Mouse (Mus musculus): ENCODE measurements around the gene Dlgap4. TPM values are rescaled to one million over a fixed set of nuclear protein-coding genes. Genes with fewer than 3 reads are reported as not detected.
"Not testable (repeated sequence)": the region's sequence is repeated elsewhere in the genome, so short reads cannot be mapped to it uniquely, and the experiment has no call there.

Gene Dlgap4
- polyA plus RNA-seq, 1 experiment = 337 TPM

DNA sequence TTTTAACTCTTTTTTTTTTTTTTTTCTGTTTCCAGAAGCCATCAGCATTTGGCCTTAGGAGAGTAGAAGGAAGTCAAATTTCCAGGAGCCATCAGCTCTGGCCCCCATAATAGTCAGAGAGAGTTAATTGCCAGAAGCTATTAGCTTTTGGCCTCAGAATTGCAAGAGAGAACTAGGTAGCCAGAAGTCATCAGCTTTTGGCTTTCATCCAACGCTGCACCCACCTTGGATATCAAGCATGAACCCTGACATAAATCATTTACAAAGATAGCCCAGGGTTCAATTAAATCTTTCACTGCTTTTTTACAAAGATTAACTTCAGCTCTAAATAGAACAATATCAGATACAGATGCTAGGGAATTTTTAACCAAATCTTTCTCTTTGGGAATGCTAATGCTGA is 185.0 kb downstream of the Dlgap4 start:
- no peaks in the 10 kb centered on the region for H3K36me3 ChIP-seq (replicated peaks; ENCODE audit: low read length)
- peaks cover 27% of the 10 kb centered on the region for H3K9me3 ChIP-seq
- H3K4me1 ChIP-seq = peaks cover 26% of the 10 kb centered on the region
- no peak overlapping the region for H3K4me3 ChIP-seq (replicated peaks)
- TF ChIP-seq FLI1 (IDR thresholded peaks at IDR 0.05; ENCODE audit: low read length) (no peak), GATA1 (IDR thresholded peaks at IDR 0.05; ENCODE audit: borderline replicate concordance, low read length) (no peak)
- peaks cover 15% of the 10 kb centered on the region for H3K27me3 ChIP-seq (replicated peaks)

DNA sequence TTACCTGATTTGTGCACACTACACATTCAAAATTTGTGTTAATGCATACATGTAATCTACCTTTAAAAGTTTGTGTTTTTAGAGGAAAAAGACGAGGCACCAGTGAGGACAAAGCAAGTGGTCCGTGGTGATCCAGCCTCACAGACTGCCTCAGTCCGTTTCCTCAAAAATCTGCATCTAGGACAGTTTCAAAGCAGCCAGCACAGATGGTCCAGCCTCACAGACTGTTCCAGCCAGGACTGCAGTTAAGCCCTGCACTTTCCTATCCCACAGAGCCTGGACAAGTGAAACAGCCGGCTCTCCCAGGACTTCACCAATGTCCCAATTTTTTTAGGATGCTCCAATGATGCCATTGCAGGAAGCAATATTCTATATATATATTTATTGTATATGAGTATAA is 187.5 kb downstream of the Dlgap4 start:
- TF ChIP-seq FLI1 (IDR thresholded peaks at IDR 0.05; ENCODE audit: low read length) (no peak), GATA1 (IDR thresholded peaks at IDR 0.05; ENCODE audit: borderline replicate concordance, low read length) (no peak)
- Histone ChIP-seq H3K36me3 (replicated peaks; ENCODE audit: low read length) (no peaks in the 10 kb centered on the region), H3K4me3 (replicated peaks) (no peak overlapping the region), H3K4me1 (peaks cover 48% of the 10 kb centered on the region), H3K9me3 (peaks cover 12% of the 10 kb centered on the region), H3K27me3 (replicated peaks) (peaks cover 28% of the 10 kb centered on the region)

DNA sequence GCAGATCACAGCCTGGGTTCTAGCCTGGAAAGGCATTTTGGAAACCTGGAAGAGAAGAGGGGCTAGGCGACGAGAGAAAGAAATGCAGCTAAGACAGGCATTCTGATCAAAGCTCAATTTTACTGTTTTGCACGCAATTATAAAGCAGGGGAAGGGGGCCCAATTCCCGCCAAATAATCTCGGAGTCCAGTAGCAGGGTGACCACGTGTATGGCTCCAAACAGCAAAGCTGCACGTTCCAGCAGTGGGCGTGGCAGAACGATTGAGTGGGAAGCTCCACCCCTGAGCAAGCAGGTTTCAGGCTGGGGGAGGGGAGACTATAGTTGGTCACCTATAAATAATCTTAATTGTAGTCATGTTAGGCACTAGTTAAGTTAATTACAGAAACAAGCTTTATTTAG is 188.6 kb downstream of the Dlgap4 start:
- not testable (repeated sequence) for H3K4me3 ChIP-seq (replicated peaks); H3K36me3 ChIP-seq (replicated peaks; ENCODE audit: low read length)
- H3K4me1 ChIP-seq = peaks cover 48% of the 10 kb centered on the region
- peaks cover 12% of the 10 kb centered on the region for H3K9me3 ChIP-seq
- peaks cover 36% of the 10 kb centered on the region for H3K27me3 ChIP-seq (replicated peaks)

DNA sequence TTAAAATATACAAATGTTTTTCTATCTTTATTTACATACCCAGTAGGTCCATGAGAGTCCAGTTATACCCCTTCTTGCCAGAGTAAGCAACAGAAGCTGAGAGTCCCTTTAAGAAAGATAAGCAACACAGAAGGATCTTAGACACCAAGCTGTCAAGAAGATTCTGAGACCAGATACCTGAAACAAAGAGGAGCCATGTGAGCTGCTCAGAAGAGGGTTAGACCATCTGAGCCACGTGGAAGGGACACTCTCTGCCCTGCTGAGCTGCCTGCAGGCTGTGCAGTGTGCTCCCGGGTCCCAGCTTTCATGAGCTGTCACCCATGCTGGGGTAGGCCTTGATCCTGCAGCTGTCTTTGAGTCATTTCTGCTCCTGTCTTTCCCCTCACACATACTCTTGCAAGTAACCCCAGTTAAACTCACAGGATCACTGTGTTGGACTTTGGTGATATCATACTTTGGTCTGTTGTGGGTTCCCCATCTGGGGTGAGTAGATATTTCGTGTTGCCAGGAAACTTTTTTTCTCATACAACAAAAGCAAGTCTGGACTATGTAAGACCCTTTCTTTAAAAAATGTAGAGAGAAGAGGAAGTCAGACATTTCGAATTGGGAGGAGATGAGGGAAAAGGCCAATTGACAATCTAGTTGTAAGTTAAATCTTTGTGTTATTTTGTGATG is 190.3 kb downstream of the Dlgap4 start:
- Histone ChIP-seq H3K4me1 (peaks cover 56% of the 10 kb centered on the region), H3K9me3 (peaks cover 4% of the 10 kb centered on the region; the same call in 1 of the 2 replicates), H3K36me3 (replicated peaks; ENCODE audit: low read length) (no peaks in the 10 kb centered on the region), H3K27me3 (replicated peaks) (peaks cover 45% of the 10 kb centered on the region), H3K4me3 (replicated peaks) (peak overlapping the region; percentile 64)
- TF ChIP-seq FLI1 (IDR thresholded peaks at IDR 0.05; ENCODE audit: low read length) (no peak), GATA1 (IDR thresholded peaks at IDR 0.05; ENCODE audit: borderline replicate concordance, low read length) (no peak)

DNA sequence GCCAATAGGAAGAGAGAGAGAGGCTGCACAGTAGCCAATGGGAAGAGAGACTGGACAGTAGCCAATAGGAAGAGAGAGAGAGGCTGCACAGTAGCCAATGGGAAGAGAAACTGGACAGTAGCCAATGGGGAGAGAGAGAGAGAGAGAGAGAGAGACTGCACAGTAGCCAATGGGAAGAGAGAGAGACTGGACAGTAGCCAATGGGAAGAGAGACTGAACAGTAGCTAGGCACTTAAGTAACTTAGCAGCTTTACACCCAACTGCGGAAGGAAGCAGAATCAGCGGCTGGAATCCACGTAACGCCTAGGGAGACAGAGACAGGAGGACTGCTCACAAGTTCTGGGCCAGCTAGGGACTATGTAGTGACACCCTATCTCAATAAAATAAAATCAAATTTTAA is 191.1 kb downstream of the Dlgap4 start:
- Histone ChIP-seq H3K4me1 (peaks cover 57% of the 10 kb centered on the region), H3K4me3 (replicated peaks) (no peak overlapping the region), H3K27me3 (replicated peaks) (peaks cover 43% of the 10 kb centered on the region), H3K36me3 (replicated peaks; ENCODE audit: low read length) (no peaks in the 10 kb centered on the region), H3K9me3 (peaks cover 4% of the 10 kb centered on the region; the same call in 1 of the 2 replicates)
- TF ChIP-seq GATA1 (IDR thresholded peaks at IDR 0.05; ENCODE audit: borderline replicate concordance, low read length) (no peak), FLI1 (IDR thresholded peaks at IDR 0.05; ENCODE audit: low read length) (no peak)

DNA sequence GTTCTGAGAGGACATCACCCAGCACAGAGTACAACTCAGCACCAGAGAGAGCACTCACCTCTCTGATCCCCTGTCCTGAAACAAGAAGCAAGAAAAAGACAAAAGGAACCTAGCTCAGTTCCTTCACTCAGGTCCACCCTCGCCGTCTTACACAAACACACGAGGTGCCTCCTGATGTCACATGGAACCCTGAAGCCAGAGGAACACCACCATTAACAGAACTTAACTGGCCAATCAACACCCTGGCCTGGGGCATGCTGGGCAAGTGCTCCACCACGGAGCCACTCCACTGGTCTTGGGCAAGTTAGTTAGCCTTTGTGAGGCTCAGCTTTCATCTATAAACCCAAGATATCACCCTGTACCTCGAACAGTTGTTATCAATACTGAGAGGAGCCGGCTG is 193.4 kb downstream of the Dlgap4 start:
- H3K9me3 ChIP-seq = peaks cover 4% of the 10 kb centered on the region; the same call in 1 of the 2 replicates
- H3K36me3 ChIP-seq (replicated peaks; ENCODE audit: low read length) = no peaks in the 10 kb centered on the region
- H3K4me1 ChIP-seq = peaks cover 63% of the 10 kb centered on the region
- no peak for TF ChIP-seq FLI1 (IDR thresholded peaks at IDR 0.05; ENCODE audit: low read length)
- TF ChIP-seq GATA1 (IDR thresholded peaks at IDR 0.05; ENCODE audit: borderline replicate concordance, low read length) = no peak
- peaks cover 48% of the 10 kb centered on the region for H3K27me3 ChIP-seq (replicated peaks)
- H3K4me3 ChIP-seq (replicated peaks) = no peak overlapping the region

DNA sequence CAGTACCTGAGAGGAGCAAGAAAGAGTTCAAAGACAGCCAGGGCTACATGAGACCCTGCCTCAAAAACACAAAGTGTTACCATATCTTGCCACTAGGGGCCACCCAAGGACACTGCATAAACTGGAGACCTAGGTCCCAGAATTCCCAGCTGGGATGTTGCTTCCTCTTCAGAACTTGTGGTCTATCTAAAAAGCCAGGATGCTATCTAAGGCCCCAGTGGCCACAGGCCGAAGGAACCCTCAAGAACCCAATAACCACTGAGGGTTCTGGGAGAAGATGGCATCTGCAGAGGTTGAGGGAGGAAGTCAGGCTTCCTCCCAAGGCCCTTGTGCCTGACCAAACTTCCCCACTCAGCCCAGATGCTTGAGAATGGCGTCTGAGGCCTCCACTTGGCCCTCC is 196.1 kb downstream of the Dlgap4 start:
- Histone ChIP-seq H3K4me3 (replicated peaks) (no peak overlapping the region), H3K4me1 (peaks cover 54% of the 10 kb centered on the region), H3K9me3 (peaks cover 4% of the 10 kb centered on the region; the same call in 1 of the 2 replicates), H3K36me3 (replicated peaks; ENCODE audit: low read length) (no peaks in the 10 kb centered on the region), H3K27me3 (replicated peaks) (peaks cover 65% of the 10 kb centered on the region)
- TF ChIP-seq GATA1 (IDR thresholded peaks at IDR 0.05; ENCODE audit: borderline replicate concordance, low read length) (no peak), FLI1 (IDR thresholded peaks at IDR 0.05; ENCODE audit: low read length) (no peak)

DNA sequence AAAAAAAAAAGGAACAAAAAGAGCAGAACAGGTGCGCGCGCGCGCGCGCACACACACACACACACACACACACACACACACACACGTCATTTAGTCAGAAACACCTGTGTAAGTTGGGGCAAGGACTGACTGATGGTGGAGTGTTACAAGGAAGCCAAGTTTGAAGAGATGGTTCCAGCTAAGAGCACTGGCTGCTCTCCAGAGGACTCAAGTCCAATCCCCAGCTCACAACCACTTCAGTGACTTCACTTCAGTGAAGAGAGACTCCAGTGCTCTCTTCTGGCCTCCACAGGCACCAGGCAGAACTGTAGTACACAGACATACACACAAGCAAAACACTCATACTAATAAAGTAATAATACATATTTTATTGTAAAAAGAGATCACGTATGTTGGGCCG is 197.2 kb downstream of the Dlgap4 start:
- Histone ChIP-seq H3K4me3 (replicated peaks) (no peak overlapping the region), H3K9me3 (peaks cover 4% of the 10 kb centered on the region; the same call in 1 of the 2 replicates), H3K27me3 (replicated peaks) (peaks cover 68% of the 10 kb centered on the region), H3K4me1 (peaks cover 50% of the 10 kb centered on the region), H3K36me3 (replicated peaks; ENCODE audit: low read length) (no peaks in the 10 kb centered on the region)
- TF ChIP-seq GATA1 (IDR thresholded peaks at IDR 0.05; ENCODE audit: borderline replicate concordance, low read length) (no peak), FLI1 (IDR thresholded peaks at IDR 0.05; ENCODE audit: low read length) (no peak)

DNA sequence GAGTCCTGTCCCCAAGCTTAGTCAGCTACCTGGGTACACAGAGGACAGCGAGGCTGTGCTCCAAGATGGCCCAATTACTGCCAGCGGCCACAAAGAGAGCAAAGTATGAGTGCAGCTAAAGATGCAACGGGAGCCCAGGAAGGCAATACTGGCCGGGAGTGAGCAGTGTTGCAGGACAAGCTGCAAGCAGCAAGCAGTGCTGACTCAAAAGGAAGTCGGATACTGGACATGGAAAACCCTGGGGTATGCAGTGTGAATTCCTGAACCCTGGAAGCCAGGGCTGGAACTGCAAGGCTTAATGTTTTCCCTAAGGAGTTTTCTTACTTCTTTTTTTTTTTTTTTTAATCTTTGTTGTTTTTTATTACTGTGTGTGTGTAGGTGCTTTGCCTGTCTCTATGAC is 198.1 kb downstream of the Dlgap4 start:
- TF ChIP-seq FLI1 (IDR thresholded peaks at IDR 0.05; ENCODE audit: low read length) = no peak
- TF ChIP-seq GATA1 (IDR thresholded peaks at IDR 0.05; ENCODE audit: borderline replicate concordance, low read length) = no peak
- H3K4me1 ChIP-seq = peaks cover 45% of the 10 kb centered on the region
- H3K9me3 ChIP-seq = peaks cover 4% of the 10 kb centered on the region; the same call in 1 of the 2 replicates
- no peaks in the 10 kb centered on the region for H3K36me3 ChIP-seq (replicated peaks; ENCODE audit: low read length)
- peaks cover 69% of the 10 kb centered on the region for H3K27me3 ChIP-seq (replicated peaks)
- no peak overlapping the region for H3K4me3 ChIP-seq (replicated peaks)

Other genes with a start within 250 kb of the Dlgap4 start
- 7.0 TPM in 1 of 2 replicates, not detected in the other for gene Epb41l1, start 192.8 kb upstream of the Dlgap4 start, polyA plus RNA-seq (2012; ENCODE audit: insufficient read depth, low replicate concordance)
- 2.2 and 7.7 TPM in 2 replicates for gene Aar2, start 66.1 kb upstream of the Dlgap4 start, polyA plus RNA-seq (2012; ENCODE audit: insufficient read depth, low replicate concordance)
- gene Myl9, start 161.7 kb downstream of the Dlgap4 start, polyA plus RNA-seq (2012; ENCODE audit: insufficient read depth, low replicate concordance) = 143 and 182 TPM in 2 replicates
- gene Tgif2, start 226.3 kb downstream of the Dlgap4 start, polyA plus RNA-seq (2012; ENCODE audit: insufficient read depth, low replicate concordance) = 5.1 and 8.1 TPM in 2 replicates
- 0.13 TPM in 1 of 2 replicates, not detected in the other for gene 4930518I15Rik, start 244.2 kb downstream of the Dlgap4 start, polyA plus RNA-seq (2012; ENCODE audit: insufficient read depth, low replicate concordance)
- 175 and 255 TPM in 2 replicates for gene Rab5if, start 249.4 kb downstream of the Dlgap4 start, polyA plus RNA-seq (2012; ENCODE audit: insufficient read depth, low replicate concordance)